Mouse (Mus musculus) T-helper 1 cell (primary cell): ENCODE measurements around the gene Gm11077.

Experiments used
- in situ Hi-C: fragments of 300-600 bp; cut with MboI, MseI; formaldehyde crosslinking; loops from one replicate; pipeline ENCODE4 v1.15.1; 2025; ENCODE audit warnings: high pct_unique_total_duplicates

Gm11077 gene

DNA sequence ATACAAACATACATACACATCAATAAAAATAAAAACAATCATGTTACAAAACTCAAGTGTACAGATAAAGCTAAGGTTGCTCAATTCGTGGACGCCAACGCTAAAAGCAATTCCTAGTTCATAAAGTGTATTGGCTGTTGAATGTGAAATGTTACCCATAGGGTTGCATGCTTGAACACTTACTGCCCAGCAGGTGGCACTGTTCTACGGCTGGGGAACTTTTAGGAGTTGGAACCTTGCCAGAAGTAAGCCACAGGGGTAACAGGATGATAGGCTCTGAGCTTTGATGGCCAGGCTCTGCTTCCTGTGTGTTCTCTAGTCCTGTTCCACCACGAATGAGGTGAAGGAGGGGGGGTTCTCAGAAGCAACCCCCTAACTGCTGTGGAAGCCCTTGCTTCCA is at the start of gene Gm11077:
Gene Gm11077 (plus strand): TSS at position 13 of the 400 bp plus-strand sequence.
- in situ Hi-C loops = no loop called here

DNA sequence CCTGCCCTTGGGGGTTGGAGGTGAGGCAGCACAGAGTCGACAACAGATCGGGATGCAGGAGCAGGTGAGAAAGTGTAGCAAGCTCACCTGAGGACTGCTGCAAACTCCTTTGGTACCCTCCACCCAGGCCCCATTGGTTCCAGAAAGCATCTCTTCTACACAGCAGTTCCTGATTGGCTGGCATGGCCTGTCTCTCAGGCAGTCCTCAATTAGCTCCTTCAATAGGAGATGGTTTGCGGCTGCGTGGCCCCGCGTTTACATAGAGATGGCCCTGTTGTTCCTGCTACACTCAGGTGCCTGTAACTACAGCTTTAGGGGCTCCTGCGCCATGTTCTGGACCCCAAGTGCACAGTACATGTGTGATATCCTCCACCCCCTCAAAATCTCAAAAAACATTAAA is 48.4 kb upstream of the Gm11077 start:
- in situ Hi-C loops = no loop called here

DNA sequence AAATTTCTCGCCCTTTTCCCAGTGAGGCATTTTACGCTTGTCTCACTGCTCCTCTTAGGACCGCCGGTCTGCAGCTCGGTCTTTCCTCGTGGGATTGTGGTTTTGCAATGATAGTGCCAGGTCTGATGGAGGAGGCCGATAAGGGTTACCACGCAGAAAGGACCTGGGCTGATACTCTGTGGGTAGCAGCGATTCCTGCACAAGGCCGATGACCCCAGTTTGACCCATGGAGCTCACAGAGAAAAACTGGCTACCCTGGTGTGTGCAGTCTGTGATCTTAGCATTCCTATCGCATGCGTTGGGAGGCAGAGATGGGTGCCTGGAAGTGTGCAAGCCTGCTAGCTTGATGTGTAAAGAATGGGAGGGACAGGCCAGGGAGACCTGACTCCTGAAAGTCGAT is 46.3 kb upstream of the Gm11077 start:
- in situ Hi-C loops = no loop called here

DNA sequence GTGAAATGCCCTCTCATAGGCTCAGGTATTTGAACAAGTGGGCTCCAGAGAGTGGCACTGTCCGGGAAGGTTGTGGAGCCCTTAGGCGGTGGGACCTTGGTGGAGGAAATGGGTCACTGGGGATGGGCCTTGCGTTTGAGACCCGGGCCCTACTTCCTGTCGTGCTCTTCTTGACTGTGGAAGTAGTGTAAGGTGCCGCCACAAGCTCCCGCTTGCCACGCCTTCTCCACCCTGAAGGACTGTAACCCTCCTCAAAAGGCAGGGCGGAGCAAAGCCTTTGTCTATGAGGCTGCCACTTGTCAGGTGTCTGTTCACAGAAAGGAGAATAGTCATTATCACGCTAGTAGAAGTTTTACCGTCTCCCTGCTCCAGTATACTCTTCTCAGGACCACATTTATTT is 44.7 kb upstream of the Gm11077 start:
- in situ Hi-C loops = no loop called here

DNA sequence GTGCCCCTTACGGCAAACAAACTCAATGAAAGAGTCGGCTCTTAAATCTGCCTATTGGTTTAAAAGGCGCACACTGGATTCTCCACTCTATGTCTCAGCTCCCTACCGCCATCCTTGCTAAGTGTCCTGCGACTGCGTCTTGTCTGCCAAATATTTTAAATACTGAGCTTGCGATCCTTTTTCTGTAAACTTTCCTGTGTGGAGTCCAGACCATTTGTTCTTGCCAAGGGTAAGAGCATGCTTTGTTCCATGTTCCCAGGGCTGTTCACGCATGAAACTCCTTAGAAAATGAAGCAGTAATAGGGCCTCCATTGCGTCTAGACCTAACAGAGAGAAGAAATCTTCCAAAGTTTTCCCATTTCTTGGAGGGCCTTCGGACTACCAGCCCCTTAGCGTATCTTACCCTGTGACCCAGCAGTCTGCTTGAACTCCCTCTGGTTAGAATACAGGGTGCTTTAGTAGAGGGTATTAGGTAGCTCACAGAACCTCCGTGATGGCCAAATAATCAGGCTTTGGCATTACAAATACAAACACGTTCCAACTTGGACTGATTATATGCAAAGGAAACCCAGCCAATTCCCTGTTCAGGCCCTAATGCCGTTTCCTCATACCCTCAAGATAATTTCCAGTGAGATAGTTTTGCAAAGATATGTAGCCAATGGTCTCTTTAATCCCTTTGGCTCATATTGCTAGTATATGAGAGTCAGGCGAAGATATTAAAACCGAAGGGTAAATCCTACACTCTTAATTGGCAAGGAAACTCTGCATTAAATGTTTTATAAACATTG is 39.3 kb upstream of the Gm11077 start:
- in situ Hi-C loops = loop anchor here (10.0 kb wide), 2 partner anchors 215 to 795 kb away; no protein-coding TSS in a partner anchor

DNA sequence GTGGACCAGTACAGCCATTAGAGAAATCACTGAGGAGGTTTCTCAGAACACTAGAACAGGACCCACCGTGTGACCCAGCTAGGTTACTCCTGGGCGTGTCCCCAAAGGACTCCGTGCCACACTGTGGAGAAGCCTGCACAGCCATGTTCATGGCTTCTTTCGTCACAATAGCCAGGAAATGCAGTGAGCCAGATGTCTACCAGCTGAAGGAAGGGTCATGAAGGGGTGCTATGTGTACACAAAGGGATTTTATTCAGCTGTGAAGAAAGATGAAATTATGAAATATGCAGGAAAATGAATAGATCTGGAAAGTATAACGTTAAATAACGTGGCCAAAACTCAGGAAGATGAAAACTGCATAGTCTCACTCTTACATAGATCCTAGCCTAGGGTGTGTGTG is 36.9 kb upstream of the Gm11077 start:
- in situ Hi-C loops = loop anchor here (10.0 kb wide), 2 partner anchors 217 to 797 kb away; no protein-coding TSS in a partner anchor

DNA sequence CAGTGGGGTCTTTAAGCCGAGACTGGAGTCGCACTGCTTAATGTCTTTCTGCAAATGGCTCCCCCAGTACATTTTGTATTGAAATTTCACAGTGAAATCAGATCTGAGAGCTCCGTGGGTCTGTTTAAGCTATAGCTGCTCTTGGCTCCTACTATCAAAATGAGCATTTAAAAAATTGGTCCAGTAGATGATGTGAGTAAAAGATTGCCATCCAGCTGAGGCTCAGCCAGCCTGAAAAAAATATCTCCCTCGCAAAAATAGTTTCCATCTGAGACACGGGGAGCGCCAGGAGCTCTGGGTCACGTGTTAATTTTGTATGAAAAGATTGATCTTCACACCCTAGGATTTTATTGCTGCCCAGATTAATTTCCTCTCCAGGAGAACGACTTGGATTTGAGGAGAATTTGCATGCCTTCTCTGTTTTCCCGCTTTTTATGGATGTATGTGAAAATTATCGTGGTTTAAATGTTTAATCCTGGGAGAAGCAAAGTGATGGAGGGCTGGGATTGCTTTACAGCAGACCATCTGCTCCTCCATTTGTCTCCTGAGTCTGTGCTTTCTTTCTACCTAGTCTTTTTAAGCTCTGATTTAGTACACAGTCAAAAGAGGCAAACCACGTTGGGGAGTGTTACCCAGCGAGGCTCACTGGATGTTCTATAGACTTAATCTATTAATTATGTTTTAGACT is 32.7 kb upstream of the Gm11077 start:
- in situ Hi-C loops = loop anchor here (10.0 kb wide), 2 partner anchors 222 to 802 kb away; no protein-coding TSS in a partner anchor

DNA sequence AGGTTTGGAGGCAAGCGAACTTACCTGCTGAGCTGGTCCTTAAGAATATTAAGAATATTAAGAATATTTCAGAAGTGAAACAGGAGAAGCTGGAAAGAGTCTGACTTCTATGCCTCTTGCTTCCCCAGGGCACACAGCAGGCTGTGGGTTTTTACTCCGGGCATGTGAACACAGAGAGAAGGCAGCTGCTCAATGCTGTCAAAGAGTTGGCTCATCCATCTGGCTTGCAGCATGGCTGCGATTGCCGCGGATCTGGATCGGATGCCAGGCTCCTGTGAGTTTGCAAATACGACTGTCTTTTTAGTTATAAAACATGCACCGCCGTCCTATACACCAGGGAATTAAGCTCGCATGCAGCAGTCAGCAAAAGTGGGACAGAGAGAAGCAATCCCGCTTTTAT is 31.1 kb upstream of the Gm11077 start:
- in situ Hi-C loops = loop anchor here (10.0 kb wide), 2 partner anchors 223 to 803 kb away; no protein-coding TSS in a partner anchor

DNA sequence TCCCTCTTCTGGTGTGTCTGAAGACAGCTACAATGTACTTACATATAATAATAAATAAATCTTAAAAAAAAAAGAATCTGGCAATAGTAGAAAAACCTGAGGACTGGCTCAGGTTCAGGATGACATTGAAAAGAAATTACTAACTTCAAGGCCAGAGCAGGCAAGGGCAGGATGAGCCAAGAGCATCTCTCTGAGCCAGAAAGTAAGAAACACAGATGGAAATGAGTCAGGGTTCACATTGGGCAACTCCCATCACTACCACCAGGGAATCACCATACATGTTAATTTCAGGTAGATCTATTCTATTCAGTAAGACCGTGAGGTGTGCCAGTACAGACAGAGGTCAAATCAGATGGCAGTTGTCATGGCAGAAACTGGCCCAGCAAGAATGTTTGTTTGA is 30.5 kb upstream of the Gm11077 start:
- in situ Hi-C loops = loop anchor here (10.0 kb wide), 2 partner anchors 224 to 804 kb away; no protein-coding TSS in a partner anchor

DNA sequence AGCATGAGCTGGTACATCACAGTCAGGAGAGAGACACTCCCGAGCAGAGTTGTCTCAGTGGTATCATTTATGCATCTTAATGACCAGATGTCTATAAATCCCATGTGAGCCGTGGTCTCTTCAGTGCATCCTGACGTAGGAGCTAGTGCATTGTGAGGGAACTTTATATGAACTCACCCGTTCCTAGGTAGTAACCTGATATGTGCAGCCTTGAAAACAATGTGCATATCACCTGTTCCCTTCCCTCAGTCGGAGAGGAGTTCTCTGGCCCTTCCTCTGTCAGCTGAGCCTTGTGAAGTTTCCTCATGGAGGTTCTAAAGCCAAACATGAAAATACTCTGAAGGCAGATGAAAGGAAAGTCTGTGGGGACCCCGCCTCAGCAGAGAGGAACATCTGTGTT is 27.8 kb upstream of the Gm11077 start:
- in situ Hi-C loops = no loop called here

DNA sequence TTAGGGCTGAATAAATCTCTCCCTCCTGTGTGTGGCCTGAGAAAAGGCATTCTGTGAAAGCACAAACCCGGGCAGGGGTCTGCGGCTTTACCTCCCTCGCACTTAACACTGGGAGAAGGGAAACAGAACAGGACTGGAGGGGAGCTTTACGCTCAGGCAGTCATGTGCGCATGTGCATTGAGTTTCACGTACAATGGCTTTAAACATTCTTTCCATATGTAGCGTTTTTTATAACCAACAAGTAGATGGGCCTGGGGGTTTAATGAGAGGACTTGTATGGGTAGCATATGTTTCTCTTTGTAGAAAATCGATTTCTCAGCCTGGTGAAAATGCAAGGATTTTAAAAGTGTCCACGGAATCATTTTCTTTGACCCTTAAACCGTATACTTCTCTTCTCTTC is 24.0 kb upstream of the Gm11077 start:
- in situ Hi-C loops = no loop called here

DNA sequence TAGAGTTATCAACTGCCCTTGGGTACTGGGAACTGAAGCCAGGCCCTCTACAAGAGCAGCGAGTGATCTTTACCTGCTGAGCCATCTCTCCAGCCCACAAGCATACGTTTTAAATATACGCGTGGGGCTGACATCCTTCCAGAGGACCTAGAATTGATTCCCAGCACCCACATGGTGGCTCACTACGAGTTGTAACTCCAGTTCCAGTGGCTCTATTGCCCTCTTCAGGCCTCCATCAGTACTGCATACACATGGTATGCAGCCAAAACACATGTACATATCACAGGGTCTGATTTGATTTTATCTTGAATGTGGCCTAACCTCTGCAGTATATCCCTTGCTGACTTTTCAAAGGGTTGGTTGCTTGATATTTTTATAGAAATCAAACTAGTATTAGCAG is 23.0 kb upstream of the Gm11077 start:
- in situ Hi-C loops = no loop called here

DNA sequence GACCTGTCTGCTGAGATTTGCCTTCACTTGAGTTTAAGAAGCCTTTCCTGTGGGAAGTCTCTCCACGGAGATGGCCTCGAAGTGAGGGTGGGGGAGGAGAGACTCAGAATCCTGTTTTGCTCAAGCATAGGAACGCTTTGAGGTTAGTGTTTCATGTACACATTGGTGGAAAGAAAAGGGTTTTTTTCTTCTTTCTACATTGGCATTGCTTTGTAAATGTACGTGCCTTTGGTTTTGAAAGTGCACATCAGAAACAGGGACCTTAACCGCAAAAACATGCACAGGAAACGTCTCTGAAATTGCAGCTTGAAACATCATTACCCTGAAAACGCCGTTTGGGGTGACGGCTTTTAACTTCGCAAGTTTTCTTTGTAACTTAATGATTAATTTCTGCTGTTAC is 21.0 kb upstream of the Gm11077 start:
- in situ Hi-C loops = no loop called here

DNA sequence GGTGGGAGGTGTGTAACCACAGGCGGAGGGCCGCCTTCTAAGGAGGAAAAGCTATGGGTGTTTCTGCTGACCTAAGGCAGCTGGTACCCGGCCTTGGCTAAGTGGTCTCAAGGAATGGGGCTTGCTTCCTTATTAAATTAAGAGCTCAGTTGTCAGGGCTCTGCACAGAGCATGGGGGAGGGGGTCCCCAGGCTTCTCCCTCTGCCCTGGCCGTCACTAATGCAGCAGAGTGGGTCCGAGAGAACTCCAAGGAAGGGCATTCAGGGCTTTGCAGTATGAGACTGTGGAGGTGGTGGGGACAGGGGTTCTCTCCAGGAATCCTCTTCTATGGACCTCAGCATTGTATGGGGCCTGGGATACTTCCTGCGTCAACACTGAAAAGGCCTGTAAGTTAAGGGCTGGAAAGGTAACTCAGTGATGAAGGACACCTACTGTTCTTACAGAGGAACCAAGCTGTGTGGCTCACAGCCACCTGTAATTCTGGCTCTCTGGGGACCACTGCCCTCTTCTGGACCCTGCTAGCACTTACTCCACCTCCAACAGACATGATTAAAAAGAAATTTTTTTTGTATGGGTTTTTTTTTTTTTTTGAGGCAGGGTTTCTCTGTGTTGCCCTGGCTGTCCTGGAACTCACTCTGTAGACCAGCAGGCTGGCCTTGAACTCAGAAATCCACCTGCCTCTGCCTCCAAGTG is 19.5 kb upstream of the Gm11077 start:
- in situ Hi-C loops = loop anchor here (5.0 kb wide), 1 partner anchor 53 kb away; no protein-coding TSS in a partner anchor

DNA sequence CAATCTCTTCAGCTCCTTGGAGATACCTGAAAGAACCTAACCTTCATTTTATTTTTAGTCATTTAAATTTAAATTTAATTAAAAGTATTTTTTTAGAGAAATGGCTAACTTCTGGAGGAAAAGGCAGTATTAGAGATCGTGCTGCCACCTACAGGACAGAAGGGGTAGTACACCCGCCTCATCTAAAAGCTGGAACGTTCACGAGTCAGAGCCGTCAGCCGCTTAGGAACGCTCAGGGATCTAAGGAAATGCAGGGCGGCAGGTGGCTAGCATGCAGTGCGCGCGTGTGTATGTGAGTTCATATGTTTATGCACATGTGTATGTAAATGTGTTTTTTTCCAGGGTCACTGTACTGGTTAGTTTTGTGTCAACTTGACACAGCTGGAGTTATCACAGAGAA is 16.3 kb upstream of the Gm11077 start:
- in situ Hi-C loops = loop anchor here (5.0 kb wide), 1 partner anchor 50 kb away; no protein-coding TSS in a partner anchor

DNA sequence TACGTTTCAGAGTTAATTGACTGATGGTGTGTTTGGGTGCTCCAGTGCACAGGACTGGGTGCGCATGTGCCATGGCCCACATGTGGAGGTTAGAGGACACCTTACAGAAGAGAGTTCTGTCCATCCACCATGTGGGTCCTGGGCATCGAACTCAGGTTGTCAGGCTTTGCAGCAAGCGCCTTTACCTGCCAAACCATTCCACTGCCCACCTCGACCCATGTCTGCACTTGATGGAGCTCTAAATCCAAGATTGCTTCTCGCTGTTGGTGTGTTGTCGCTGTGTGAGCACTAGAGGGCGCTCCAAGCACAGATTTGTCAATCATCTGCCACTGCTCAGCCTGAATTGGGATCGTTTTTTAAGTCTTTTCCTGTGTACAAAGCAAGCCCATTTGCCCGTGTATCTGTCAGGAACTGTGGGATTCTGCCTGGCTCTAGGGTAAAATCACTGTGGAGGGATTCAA is 14.1 kb upstream of the Gm11077 start:
- in situ Hi-C loops = loop anchor here (5.0 kb wide), 1 partner anchor 47 kb away; no protein-coding TSS in a partner anchor

DNA sequence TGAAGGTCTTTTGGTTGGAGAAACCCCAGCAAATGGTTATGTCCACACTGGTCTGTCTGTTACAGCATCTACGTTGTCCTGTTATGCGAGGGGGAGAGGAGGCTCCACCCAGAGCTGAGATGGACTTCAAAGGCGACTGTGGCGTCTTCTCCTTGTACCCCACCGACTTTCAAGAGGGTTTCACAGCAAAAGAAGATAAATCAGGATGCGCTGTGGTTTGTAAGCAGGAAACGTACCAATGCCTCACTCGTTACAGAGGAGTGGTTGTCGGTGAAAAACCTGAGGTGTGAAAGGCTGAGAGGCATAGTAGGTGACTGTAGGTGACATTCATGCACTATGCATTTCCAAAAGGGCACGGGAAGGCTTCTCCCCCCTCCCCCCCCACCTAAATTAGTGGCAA is 7.0 kb upstream of the Gm11077 start:
- in situ Hi-C loops = no loop called here

DNA sequence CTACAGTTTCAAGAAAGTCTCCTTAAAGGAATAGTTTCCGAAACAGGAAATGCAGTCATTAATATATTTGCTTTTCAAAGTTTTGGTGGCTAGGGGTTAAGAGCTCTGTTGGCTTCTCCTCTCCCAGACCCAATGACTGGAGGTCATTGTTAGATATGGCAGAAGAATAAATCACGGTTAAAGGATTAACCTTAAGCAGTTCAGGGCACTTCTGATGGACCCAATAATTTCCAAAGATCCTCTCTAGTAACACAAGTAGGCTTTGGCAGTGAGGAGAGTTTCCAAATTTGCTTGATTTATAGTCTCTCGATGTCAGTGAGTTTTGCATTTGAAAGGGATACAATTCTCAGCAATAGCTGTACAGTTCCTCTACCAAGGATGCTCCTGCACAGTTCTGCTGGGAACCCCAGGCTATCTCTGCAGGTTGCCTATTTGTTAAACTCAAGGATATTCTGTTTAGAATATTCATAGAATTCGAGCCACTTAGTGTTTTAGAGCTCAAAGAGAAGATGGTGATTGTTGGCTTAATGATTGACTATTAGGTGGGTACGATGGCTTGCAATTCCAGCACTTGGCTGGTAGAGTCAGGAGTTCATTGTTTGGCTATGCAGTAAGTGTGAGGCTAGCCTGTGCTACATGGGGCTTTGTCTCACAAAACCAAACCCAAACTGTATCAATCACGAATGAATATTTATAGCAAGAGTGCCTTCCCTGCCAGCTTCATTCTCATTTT is 1.8 kb downstream of the Gm11077 start:
- in situ Hi-C loops = no loop called here

DNA sequence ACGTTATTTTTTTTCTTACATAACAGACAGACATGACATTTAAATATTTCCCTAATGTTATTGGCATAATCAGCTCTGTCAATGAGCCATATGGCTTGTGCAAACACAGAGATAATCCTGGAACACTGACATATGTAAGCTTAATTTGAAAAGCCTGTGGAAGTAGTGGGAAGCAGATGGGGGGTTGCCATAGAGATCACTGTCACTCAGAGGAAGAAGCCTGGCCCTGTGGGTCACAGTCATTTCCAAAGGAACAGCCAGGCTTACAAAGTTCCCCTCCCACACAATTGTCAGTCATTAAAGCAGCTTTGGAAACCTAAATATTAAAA is 2.3 kb downstream of the Gm11077 start:
- in situ Hi-C loops = no loop called here

DNA sequence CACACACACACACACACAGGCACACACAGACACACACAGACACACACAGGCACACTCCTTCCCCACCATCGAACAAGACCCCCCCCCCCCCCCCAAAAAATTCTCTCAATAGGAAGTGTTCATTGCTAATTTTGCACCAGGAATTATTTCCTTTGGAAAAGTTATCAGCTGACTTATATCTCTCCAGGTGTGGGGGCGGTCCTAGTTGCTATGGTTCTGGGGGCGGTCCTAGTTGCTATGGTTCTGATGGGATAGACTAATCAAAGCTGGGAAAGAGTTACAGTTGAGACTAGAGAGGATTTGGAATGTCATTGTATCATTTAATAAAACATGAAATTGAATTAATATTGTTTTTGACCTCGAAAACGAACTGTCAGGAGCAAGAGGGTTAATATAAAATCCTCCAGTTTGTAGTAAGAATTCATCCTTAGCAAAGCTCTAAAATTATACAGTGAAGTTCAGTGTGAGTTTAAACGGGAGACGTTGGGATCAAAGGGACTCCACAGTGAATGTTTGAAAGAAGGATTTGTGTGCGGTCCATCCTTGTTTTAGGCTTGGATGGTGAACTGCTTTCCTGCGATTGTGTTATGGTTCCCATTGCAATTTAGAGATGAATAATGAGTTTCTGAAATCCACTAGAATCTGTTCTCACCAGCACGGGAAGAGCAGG is 4.0 kb downstream of the Gm11077 start:
- in situ Hi-C loops = no loop called here

DNA sequence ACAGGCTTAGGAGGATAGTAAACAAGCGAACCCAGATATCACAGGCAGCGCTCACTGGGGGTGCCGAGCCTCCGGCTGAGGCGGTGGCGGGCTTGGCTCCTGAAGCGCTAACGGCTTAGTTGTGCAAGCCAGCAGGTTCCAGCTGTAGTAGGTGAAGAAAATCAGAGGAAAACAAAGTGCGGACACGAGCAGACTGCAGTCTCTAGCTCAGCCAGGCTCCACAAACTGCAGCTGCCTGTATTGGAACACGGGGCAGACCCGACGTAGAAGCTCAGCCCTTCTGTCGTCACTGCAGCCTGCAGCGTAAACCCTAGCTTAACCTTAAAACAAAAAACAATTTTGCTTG is 4.5 kb downstream of the Gm11077 start:
- in situ Hi-C loops = no loop called here
